Mouse (Mus musculus) megakaryocyte, embryonic 14.5 days (primary cell): ENCODE results near the gene Cd44. TPM values are rescaled to one million over a fixed set of nuclear protein-coding genes. Genes with fewer than 3 reads are reported as not detected.

Source experiments
- H3K27me3 ChIP-seq: replicated peaks from 2 replicates; pipeline ENCODE3; 2012; ENCODE audit warnings: inconsistent platforms
- H3K36me3 ChIP-seq: replicated peaks from 2 replicates; pipeline ENCODE3; 2012; ENCODE audit warnings: low read length, inconsistent platforms, mixed read lengths
- H3K4me1 ChIP-seq: 2 replicates; pipeline ENCODE4 v1.6.1; 2012; ENCODE audit warnings: inconsistent platforms
- H3K4me3 ChIP-seq: replicated peaks from 2 replicates; pipeline ENCODE3; 2012; ENCODE audit warnings: moderate library complexity, mild to moderate bottlenecking, inconsistent platforms
- H3K9me3 ChIP-seq: 2 replicates; pipeline ENCODE4 v1.6.1; 2012; ENCODE audit warnings: inconsistent platforms
- FLI1 ChIP-seq: IDR thresholded peaks from 2 replicates; pipeline ENCODE4 v1.6.1; 2012; ENCODE audit warnings: low read length, inconsistent platforms, mixed read lengths
- GATA1 ChIP-seq: IDR thresholded peaks from 3 replicates; pipeline ENCODE4 v1.6.1; 2012; ENCODE audit warnings: mixed read lengths, low read length, inconsistent platforms, borderline replicate concordance
- polyA plus RNA-seq: library from polyadenylated mRNA; stranded (reverse); fragments of >175 nt; gene quantifications from 2 replicates; pipeline ENCODE4 v1.2.3, GENCODE M21; 2012; ENCODE audit warnings: low replicate concordance; ENCODE audit not compliant: insufficient read depth

The Cd44 gene
- polyA plus RNA-seq, 1 experiment: 10.6 TPM

GRCm38 (mm10) chr2:102829201-102829600 lies 72.3 kb downstream of the Cd44 start:
- TF ChIP-seq FLI1: no peak
- no peak for TF ChIP-seq GATA1
- Histone ChIP-seq H3K4me3 (no peak overlapping the region), H3K9me3 (no peaks in the 10 kb centered on the region), H3K36me3 (peaks cover 99% of the 10 kb centered on the region), H3K4me1 (no peaks in the 10 kb centered on the region), H3K27me3 (no peaks in the 10 kb centered on the region)

- Histone ChIP-seq H3K4me1 (no peaks in the 10 kb centered on the region), H3K4me3 (no peak overlapping the region), H3K36me3 (peaks cover 99% of the 10 kb centered on the region), H3K9me3 (no peaks in the 10 kb centered on the region), H3K27me3 (no peaks in the 10 kb centered on the region)
- TF ChIP-seq GATA1 (no peak), FLI1 (no peak)
These were observed 73.1 kb downstream of the Cd44 start for GRCm38 (mm10) chr2:102828381-102828780.

- TF ChIP-seq GATA1 (no peak), FLI1 (no peak)
- no peaks in the 10 kb centered on the region for H3K9me3 ChIP-seq
- H3K27me3 ChIP-seq: no peaks in the 10 kb centered on the region
- peaks cover 99% of the 10 kb centered on the region for H3K36me3 ChIP-seq
- H3K4me1 ChIP-seq: no peaks in the 10 kb centered on the region
- H3K4me3 ChIP-seq: no peak overlapping the region
These were observed 73.6 kb downstream of the Cd44 start for GRCm38 (mm10) chr2:102827841-102828240.

GRCm38 (mm10) chr2:102825961-102826633 lies 75.4 kb downstream of the Cd44 start:
- TF ChIP-seq GATA1 (no peak), FLI1 (no peak)
- Histone ChIP-seq H3K9me3 (no peaks in the 10 kb centered on the region), H3K4me3 (no peak overlapping the region), H3K36me3 (peaks cover 100% of the 10 kb centered on the region), H3K4me1 (no peaks in the 10 kb centered on the region), H3K27me3 (no peaks in the 10 kb centered on the region)

- TF ChIP-seq FLI1: no peak
- no peak for TF ChIP-seq GATA1
- Histone ChIP-seq H3K9me3 (no peaks in the 10 kb centered on the region), H3K4me3 (no peak overlapping the region), H3K4me1 (no peaks in the 10 kb centered on the region), H3K27me3 (no peaks in the 10 kb centered on the region), H3K36me3 (peaks cover 100% of the 10 kb centered on the region)
These were observed 79.4 kb downstream of the Cd44 start for GRCm38 (mm10) chr2:102822036-102822435.

GRCm38 (mm10) chr2:102820790-102821189 lies 80.7 kb downstream of the Cd44 start:
- Histone ChIP-seq H3K4me3 (no peak overlapping the region), H3K9me3 (no peaks in the 10 kb centered on the region), H3K27me3 (no peaks in the 10 kb centered on the region), H3K36me3 (peaks cover 100% of the 10 kb centered on the region), H3K4me1 (peaks cover 3% of the 10 kb centered on the region; the same call in 1 of the 2 replicates)
- TF ChIP-seq GATA1: no peak
- no peak for TF ChIP-seq FLI1

GRCm38 (mm10) chr2:102820225-102820711 lies 81.2 kb downstream of the Cd44 start:
- peaks cover 100% of the 10 kb centered on the region for H3K36me3 ChIP-seq
- H3K27me3 ChIP-seq: no peaks in the 10 kb centered on the region
- H3K4me1 ChIP-seq: peaks cover 3% of the 10 kb centered on the region; the same call in 1 of the 2 replicates
- no peak overlapping the region for H3K4me3 ChIP-seq
- TF ChIP-seq GATA1 (no peak), FLI1 (no peak)
- no peaks in the 10 kb centered on the region for H3K9me3 ChIP-seq

GRCm38 (mm10) chr2:102815289-102815809 lies 86.1 kb downstream of the Cd44 start:
- no peak for TF ChIP-seq FLI1
- no peak for TF ChIP-seq GATA1
- peaks cover 100% of the 10 kb centered on the region for H3K36me3 ChIP-seq
- H3K27me3 ChIP-seq: no peaks in the 10 kb centered on the region
- no peaks in the 10 kb centered on the region for H3K9me3 ChIP-seq
- H3K4me1 ChIP-seq: peaks cover 3% of the 10 kb centered on the region; the same call in 1 of the 2 replicates
- H3K4me3 ChIP-seq: no peak overlapping the region

GRCm38 (mm10) chr2:102812756-102813155 lies 88.7 kb downstream of the Cd44 start:
- H3K4me3 ChIP-seq: no peak overlapping the region
- H3K9me3 ChIP-seq: no peaks in the 10 kb centered on the region
- H3K4me1 ChIP-seq: peaks cover 3% of the 10 kb centered on the region; the same call in 1 of the 2 replicates
- peaks cover 76% of the 10 kb centered on the region for H3K36me3 ChIP-seq
- TF ChIP-seq FLI1 (no peak), GATA1 (no peak)
- H3K27me3 ChIP-seq: no peaks in the 10 kb centered on the region

GRCm38 (mm10) chr2:102809436-102809835 lies 92.0 kb downstream of the Cd44 start:
- Histone ChIP-seq H3K9me3 (no peaks in the 10 kb centered on the region), H3K4me3 (no peak overlapping the region), H3K4me1 (peaks cover 7% of the 10 kb centered on the region), H3K36me3 (peaks cover 44% of the 10 kb centered on the region), H3K27me3 (no peaks in the 10 kb centered on the region)
- TF ChIP-seq GATA1 (no peak), FLI1 (no peak)
